Mouse (Mus musculus): ENCODE data around the gene Vezf1. TPM values are rescaled to one million over a fixed set of nuclear protein-coding genes. Genes with fewer than 3 reads are reported as not detected.

The Vezf1 gene
- total RNA-seq, 2 experiments from 2014 or later: 16.3 to 37.3 TPM

DNA sequence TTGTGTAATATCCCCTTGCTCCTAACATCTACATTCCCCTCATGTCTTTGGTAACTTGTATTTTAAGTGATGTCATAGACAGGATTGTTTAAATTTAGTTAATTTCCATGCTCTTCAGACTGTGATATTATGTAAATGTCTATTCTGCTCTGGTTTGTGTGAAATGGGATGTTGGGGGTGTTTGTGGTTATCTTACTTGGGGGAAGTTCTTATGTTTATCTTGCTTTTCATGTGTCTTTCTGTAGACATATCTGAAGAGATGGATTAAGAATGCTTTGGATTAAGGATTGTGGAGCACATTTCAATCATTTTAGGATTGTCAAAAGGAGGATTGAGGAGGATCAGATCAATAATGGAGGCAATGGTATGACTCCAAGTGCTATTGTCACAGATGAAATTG, 18.3 kb upstream of the Vezf1 start:
- ATAC-seq (replicated peaks; ENCODE audit: low FRiP score, poor library complexity, severe bottlenecking): no peak

DNA sequence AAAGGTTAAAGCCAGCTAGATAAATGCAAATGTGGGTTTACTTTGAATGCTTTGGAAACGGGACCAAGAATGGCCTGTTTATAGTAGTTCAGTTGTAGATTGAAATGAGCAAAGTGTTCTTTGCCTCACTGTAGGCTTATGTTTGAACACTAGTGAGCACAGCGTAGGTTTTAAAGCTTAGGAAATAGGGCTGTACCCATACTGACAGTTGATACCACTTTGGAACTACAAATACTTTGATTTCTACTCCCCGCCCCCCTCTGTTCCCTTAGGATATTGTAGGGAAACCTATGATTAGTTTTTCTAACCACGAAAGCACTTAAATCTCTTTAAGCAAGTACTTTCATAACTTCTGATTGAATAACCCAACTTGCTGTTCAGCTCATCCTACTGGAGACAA, 15.4 kb upstream of the Vezf1 start:
- ATAC-seq (replicated peaks; ENCODE audit: low FRiP score, poor library complexity, severe bottlenecking): no peak

DNA sequence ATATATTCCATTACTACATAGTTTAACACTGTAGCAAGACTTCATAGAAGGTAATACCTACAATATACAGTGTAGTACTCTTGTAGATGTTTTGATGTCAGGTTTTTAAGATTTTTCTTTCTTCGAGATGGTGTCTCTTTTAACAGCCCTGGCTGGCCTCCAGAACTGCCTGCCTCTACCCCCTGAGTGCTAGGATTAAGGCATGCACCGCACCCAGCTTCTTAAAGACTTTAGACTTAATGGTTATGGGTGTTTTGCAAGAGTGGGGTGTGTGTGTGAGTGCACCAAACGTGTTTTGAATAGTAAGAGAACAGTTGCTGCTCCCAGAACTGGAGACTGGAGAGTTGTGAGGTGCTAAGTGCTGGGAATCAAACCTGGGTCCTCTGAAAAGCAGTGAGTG, 14.3 kb upstream of the Vezf1 start:
- no peak for ATAC-seq (replicated peaks; ENCODE audit: low FRiP score, poor library complexity, severe bottlenecking)

DNA sequence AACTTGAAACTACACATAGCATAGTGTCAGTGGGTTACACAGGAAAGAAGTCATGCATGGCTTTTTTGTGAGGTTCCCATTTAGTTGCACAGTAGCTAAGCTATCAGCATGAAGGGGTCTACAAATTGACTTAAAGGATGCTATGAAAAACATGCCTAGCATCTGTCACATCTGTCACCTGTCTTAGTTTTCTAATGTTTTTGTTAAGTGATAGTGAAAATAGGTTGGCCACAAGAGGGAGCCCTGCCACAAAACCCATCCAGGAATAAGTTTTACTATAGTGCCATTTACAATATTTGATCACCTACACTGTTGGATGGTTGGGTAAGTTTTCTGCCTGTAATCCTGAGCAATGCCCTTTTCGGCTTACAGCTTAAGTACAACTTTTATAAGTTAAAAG, 13.5 kb upstream of the Vezf1 start:
- peak; percentile 69 for ATAC-seq (replicated peaks; ENCODE audit: low FRiP score, poor library complexity, severe bottlenecking)

DNA sequence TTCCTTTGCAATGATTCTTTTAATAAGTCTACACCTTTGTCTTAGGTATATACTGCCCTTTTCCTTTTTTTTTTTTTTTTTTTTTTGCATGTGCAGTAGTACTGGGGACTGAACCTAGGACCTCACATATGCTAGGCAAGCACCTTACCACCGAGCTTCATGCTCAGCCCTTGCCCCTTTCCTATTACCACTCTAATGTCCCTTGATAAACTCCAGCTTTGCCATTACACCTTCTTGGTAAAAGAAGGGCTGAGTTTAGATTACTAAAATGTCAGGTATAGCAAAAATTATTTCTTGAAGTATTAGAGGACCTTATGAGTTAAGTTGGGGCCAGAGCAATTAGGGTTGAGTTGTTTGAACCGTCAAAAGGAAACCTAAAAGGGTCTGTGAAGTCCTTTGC, 12.3 kb upstream of the Vezf1 start:
- ATAC-seq (replicated peaks; ENCODE audit: low FRiP score, poor library complexity, severe bottlenecking): no peak

DNA sequence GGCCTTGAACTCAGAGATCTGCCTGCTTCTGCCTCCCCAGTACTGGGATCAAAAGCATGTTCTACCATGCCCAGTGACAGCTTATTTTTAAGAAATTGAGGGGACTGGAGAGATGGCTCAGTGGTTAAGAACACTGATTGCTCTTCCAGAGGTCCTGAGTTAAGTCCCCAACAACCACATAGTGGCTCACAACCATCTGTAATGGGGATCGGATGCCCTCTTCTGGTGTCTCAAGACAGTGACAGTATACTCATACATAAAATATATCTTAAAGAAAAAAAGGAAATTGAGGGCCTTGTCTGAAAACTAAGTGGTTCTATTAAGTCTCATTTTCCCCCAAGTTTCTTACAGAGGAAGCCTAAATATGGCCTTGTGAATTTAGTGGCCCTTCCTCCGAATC, 10.3 kb upstream of the Vezf1 start:
- ATAC-seq (replicated peaks; ENCODE audit: low FRiP score, poor library complexity, severe bottlenecking): no peak

DNA sequence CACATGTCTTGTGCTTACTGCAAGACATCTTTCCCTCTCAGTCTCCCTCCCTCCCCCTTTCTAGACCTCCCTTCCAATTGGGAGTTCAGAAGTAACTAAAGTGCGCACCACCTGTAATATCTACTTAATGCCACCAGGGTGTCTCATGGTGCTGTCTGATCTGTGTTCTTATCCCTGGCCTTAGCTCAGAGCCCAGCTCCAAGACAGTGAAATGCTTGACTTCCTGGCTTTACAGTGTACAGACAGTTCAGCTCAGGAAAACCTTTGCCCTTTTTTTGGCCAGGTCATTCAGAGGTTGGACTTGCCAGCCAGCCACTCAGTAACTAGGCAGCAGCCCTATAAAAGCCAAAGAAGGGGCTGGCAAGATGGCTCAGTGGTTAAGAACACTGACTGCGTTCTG, 8.9 kb upstream of the Vezf1 start:
- ATAC-seq (replicated peaks; ENCODE audit: low FRiP score, poor library complexity, severe bottlenecking): peak; percentile 91

DNA sequence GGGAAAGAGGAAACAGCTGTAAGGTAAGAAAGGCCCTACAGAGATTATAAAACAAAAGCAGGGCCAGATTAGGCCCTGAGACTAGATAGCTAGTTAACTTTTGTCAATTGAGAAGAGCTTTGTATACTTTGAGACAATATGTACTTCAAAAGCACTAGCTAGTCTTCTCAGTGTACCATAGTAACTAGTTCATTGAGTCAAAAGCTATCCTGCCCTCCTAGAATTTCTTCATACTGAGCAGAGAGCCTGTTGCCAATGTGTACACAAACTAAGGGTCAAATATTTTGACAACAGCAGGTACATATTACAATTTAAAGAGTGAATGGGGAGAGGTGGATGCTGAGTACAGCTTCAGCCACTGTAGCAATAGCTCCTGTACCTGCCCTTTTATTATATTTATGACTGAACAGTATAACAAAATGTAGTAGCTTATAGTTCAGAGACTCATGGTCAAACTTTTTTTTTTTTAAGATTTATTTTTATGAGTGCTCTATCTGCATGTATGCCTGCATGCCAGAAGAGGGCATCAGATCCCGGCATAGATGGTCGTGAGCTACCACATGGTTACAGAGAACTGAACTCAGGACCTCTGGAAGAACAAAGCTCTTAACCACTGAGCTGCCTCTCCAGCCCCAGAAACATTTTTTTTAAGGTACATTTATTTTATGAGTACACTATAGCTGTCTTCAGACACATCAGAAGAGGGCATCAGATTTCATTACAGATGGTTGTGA, 6.0 kb upstream of the Vezf1 start:
- no peak for ATAC-seq (replicated peaks; ENCODE audit: low FRiP score, poor library complexity, severe bottlenecking)

DNA sequence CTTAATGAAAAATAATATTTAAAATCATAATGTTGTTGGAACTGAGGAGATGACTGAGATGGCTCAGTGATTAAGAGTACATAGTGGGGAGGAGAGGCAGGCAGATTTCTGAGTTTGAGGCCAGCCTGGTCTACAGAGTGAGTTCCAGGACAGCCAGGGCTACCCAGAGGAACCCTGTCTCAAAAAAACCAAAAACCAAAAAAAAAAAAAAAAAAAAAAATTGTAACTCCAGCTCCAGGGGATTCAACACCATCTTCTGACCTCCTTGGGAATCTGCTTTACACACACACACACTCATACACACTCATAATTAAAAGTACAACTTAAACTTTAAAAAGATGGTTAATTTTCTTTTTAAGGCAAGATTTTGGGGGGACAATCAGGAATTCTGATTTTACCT, 2.3 kb upstream of the Vezf1 start:
- ATAC-seq (replicated peaks; ENCODE audit: low FRiP score, poor library complexity, severe bottlenecking): no peak

DNA sequence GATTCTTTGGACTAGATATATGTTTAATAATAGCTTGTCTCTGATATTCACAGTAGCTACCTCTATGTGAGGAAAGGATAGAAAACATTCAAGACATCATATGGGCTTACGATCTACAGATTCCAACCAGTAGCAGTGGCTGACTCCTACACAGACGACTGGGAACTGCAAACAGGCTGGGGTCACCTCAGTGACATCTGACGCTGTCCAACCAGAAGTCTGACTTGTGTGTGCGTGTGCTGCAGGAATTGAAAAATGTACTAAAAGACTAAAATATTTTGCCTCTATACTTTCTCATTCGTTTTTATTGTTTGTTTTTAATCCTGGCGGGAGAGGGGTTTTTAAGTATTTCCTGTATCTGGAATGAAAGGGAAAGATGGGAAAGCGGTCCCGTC, 891 bp upstream of the Vezf1 start:
- ATAC-seq (replicated peaks; ENCODE audit: low FRiP score, poor library complexity, severe bottlenecking): no peak

DNA sequence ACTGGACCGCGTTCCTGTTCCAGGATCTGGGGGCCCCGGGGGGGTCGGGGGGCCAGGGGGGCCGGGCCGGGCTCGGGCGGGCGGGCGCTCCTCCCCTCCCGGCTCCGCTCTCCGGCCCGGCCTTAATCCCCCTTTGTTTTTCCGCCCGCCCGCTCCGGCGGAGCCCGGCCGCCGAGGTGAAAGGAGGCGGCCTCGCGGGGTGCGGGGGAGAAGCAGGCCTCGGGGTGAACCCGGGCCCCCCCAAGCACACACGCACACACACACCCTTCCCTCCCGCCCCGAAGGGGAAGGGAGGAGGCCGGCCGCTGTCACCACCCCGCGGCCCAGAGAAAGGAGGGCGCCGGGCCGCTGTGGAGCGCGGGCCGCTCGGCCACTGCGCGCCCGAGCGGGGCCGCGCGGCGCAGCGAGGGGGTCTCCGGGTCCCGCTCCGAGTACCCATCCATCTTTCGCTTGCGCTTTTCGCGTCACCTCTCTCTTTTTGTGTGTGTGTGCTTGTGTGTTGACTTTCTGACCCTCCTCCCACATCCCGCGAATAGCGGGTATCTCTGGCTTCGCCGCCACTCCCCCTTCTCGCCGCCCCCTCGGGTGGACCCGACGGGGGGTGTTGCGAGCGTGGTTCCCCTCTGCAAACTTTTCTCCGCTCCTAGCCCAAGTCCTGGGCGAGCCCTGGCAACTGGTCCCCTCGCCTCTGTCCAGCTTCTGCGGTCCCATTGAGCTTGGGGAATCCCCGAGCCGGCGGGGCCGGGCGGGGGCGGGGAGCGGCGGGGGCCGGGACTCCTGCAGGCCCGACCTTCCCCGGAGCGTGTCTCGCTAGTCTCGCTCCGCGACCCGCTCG, 549 bp downstream of the Vezf1 start:
- ATAC-seq (replicated peaks; ENCODE audit: low FRiP score, poor library complexity, severe bottlenecking): peak; percentile 55

DNA sequence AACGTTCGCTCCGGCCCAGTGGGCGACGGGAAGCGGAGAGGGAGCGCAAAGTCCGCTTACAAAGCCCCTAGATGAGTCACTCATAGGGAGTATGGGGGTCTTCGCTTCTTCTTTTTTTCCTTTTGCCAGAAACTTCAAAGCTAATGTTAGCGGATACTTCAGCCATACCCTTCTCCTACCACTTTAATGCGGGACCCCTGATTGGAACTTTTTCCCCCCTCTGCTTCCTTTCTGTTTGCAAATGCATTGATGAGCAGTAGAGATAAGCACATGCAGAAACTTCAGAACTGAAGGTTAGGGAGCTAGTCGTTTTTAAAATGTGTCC, 1.1 kb downstream of the Vezf1 start:
- no peak; the same call in 1 of the 2 replicates for ATAC-seq (replicated peaks; ENCODE audit: low FRiP score, poor library complexity, severe bottlenecking)

DNA sequence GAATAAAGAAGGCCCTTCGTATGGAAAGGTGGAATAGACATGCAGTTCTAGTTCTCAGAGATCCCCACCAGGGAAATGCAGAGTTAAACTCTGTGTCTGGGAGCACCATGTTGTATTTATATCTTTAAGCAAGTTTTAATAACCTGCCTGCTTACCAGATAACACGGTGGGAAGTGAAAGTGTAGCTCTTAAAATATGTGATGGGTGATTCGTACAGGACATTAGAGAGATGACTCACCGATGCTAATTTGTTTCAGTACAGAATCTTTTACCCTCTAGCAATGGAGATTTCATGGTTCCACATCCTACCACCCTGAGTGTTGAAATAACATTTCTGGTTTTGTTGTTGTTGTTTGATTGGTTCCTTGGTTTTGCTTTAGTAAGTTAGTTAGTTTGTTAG, 2.3 kb downstream of the Vezf1 start:
- ATAC-seq (replicated peaks; ENCODE audit: low FRiP score, poor library complexity, severe bottlenecking): no peak

DNA sequence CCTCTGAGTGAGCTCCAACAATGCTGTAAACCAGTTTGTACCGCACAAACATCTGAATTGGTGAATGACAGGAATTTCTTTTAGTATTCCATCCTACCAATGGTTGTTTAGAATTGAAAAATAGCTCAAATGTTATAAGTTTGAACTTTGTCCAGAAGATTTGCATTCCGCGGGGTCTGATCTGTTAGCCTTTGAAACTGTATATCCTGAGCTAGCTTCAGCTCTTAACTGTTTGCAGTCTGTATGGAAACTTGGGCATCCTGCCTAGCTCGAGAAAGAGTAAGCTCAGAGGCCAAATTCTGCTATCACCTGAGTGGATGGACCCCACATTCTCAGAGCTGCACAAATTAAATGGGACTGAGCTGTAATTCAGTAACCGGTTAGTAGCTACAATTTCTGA, 3.0 kb downstream of the Vezf1 start:
- no peak for ATAC-seq (replicated peaks; ENCODE audit: low FRiP score, poor library complexity, severe bottlenecking)

DNA sequence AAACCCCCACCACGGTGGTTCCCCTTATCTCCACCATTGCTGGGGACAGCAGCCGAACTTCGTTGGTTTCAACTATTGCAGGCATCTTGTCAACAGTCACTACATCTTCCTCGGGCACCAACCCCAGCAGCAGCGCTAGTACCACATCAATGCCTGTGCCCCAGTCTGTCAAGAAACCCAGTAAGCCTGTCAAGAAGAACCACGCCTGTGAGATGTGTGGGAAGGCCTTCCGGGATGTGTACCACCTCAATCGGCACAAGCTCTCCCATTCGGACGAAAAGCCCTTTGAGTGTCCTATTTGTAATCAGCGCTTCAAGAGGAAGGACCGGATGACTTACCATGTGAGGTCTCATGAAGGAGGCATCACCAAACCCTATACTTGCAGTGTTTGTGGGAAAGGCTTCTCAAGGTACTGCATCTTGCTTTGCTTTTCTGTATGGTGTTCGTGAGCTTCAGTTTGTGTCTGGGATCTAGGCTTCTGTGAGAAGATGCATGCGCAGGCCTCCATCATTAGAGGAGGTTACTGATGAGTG, 5.3 kb downstream of the Vezf1 start:
- ATAC-seq (replicated peaks; ENCODE audit: low FRiP score, poor library complexity, severe bottlenecking): no peak

DNA sequence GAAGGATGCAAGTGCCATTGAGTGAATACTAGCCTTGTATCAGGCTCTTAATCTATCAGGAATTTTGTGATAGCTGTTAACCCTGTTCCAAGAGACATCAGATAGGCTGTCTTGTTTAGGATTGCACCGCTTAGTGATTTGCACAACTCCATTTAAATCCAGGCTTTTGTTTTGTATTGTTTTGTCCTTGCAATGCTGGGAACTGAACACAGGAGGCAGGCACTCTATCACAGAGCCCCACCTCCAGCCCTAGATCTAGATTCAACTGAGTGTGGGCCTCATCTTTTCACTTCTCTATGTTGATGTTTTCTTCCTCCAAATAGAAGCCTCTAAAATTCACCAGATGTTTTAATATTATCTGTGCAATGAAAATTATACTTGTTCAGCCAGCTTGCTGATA, 7.6 kb downstream of the Vezf1 start:
- ATAC-seq (replicated peaks; ENCODE audit: low FRiP score, poor library complexity, severe bottlenecking): no peak

DNA sequence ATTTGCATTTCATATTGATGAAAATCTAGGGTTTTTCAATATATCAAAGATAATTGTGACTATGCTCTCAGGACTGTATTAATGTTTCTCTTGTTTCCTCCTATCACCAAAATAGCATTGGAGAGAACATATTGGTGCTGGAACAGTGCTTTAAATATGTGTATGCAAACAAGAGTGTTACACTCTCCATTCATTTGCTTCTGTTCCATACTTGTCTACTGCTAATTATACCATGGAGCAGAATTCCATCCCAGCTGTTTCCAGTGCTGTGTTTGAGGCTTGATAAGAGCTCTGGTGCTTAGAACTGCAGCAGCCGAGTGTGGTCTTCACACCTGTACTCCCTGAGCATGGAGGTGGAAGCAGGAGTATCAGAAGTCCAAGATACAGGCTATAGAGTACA, 8.3 kb downstream of the Vezf1 start:
- no peak for ATAC-seq (replicated peaks; ENCODE audit: low FRiP score, poor library complexity, severe bottlenecking)

DNA sequence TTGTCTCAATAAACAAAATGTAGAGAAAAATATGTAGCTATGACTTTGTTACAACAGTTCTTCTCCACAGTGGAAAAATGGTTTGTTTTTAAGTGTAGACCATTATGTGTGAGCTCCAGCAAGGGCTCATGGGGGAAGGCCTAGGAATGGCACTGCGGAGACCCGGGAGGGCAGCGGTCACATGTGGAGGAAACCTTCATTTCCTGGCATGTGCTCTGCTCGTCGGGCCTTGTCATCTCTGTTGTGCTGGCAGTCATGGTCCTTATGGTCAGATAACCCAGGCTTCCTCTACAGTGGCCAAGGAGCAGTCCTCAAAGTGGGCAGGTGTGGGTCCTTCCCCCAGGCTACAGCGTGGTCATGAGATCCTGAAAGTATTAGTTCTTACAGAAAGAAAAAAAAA, 15.6 kb downstream of the Vezf1 start:
- no peak for ATAC-seq (replicated peaks; ENCODE audit: low FRiP score, poor library complexity, severe bottlenecking)

DNA sequence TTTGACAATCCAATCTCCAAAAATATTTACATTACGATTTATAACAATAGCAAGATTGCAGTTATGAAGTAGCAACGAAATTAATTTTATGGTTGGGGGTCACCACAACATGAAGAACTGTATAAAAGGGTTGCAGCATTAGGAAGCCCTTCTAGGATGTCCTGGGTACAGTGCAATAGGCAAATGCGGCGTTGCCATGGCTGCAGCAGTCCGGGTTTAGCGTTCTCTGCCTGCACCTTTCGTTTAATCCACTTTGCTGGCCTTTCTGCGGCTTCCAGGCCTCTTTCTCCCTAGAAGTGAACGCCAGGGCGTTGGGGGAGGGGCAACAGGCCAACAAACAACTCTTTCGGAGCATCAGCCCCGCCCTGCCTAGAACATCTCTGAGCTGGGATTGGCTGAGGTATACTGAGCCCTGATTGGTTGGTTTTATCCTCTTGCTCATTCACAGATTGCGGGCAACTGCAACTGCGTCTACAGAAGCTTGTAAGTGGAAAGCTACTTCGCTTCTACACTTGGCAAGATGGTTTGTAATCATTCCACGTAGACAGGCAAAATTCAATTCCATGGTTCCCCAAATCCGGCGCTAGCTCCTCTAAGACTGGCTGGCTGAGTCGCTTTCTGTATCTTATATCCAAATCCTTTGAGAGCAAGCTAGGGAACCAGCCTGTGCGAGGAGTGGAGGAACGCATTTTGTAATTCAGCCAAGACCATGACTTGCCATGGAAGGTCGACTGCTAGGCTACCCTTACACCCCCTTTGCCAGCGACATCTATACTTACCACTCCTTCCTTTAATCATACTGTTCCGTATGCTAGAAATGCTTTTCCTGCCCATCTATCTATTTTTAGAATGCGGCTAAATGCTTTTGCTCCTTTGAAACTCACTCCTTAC, 18.9 kb downstream of the Vezf1 start:
- peak; percentile 86 for ATAC-seq (replicated peaks; ENCODE audit: low FRiP score, poor library complexity, severe bottlenecking)

DNA sequence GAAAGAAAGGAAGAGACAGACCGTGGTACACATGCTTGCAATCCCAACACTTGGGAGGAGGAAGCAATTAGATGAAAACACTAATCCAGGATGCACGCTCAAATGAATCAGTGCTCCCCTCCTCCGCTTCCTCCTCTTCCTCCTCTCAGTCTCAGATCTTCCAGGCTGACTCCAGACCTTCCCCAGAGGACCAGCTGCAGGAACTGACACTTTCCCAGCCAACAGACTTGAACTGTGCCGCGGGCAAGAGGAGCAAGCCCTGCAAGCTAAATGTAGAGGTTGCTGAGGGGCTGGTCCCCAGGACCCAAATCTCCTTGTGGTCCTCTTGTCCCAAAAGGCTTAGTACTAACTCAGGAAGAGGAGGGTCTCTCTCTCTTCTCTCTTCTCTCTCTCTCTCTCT, 21.1 kb downstream of the Vezf1 start:
- no peak for ATAC-seq (replicated peaks; ENCODE audit: low FRiP score, poor library complexity, severe bottlenecking)

All from erythroid progenitor cell, adult 5-6 weeks (primary cell).